Mouse (Mus musculus): ENCODE results near the gene Gabrd. TPM values are rescaled to one million over a fixed set of nuclear protein-coding genes. Genes with fewer than 3 reads are reported as not detected.

Gene Gabrd
- polyA plus RNA-seq, 1 experiment: 1.2 TPM

DNA sequence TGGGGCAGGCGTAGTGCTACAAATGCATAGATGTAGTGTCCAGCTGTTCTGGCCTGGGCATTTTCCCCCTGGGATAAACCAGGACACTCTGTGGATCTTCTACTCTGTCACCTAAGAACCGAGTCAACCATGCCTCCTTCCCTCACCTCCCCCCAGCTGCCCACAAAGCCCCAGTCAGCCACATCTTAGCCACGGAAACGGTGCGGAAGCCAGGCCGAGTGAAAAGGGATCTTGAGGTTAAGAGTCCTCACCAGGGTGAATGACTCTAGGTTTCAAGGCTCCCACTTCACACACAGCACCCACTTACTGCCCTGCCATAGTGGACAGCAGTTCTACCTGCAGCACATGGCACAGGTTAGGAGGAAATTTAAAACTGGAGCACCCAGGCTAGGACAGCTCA, 43.9 kb downstream of the Gabrd start:
- no peak for TF ChIP-seq POLR2A (IDR thresholded peaks at IDR 0.05; ENCODE audit: control insufficient read depth, extremely low read depth, insufficient read depth, low read length, poor library complexity)
- TF ChIP-seq CTCF (IDR thresholded peaks at IDR 0.05; ENCODE audit: borderline replicate concordance, control insufficient read depth, extremely low read depth, insufficient read depth, low read length, poor library complexity): no peak
- peak; percentile 37 for DNase-seq
- WGBS: 21% methylated on average over 6 of the region's 6 CpGs
- no peak overlapping the region for H3K4me3 ChIP-seq (ENCODE audit: control insufficient read depth, insufficient read depth, low read length)
- H3K36me3 ChIP-seq (ENCODE audit: control insufficient read depth, insufficient read depth, low read length): no peaks in the 10 kb centered on the region
- no peak overlapping the region for H3K27ac ChIP-seq (ENCODE audit: control insufficient read depth, insufficient read depth, low read length)
- peaks cover 27% of the 10 kb centered on the region for H3K4me1 ChIP-seq (replicated peaks; ENCODE audit: control insufficient read depth, insufficient read depth, low read length)
- no peaks in the 10 kb centered on the region for H3K27me3 ChIP-seq (ENCODE audit: control insufficient read depth, insufficient read depth, low read length)

DNA sequence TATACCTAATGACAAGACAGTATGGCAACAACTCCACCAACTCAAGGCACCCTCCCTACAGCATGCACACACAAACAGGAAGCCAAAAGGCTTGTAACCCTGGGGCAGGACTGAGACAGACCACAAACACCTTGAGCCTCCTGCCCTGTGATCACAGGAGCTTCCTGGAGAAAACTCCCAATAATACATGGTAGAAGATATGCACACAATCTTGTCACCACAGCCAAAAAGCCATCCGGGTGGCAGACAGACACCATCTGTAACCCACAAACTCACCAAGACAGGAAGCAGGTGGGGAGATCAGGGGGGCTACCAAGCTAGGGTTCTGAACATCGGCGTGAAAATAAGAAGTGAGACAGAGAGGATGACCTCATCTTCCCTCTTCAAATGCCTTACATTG, 45.3 kb downstream of the Gabrd start:
- WGBS: 6% methylated on average over 3 of the region's 3 CpGs
- Histone ChIP-seq H3K4me3 (ENCODE audit: control insufficient read depth, insufficient read depth, low read length) (no peak overlapping the region), H3K4me1 (replicated peaks; ENCODE audit: control insufficient read depth, insufficient read depth, low read length) (peaks cover 27% of the 10 kb centered on the region), H3K27me3 (ENCODE audit: control insufficient read depth, insufficient read depth, low read length) (no peaks in the 10 kb centered on the region), H3K36me3 (ENCODE audit: control insufficient read depth, insufficient read depth, low read length) (no peaks in the 10 kb centered on the region), H3K27ac (ENCODE audit: control insufficient read depth, insufficient read depth, low read length) (peak overlapping the region; percentile 16)
- peak; percentile 68 for DNase-seq
- no peak for TF ChIP-seq POLR2A (IDR thresholded peaks at IDR 0.05; ENCODE audit: control insufficient read depth, extremely low read depth, insufficient read depth, low read length, poor library complexity)
- TF ChIP-seq CTCF (IDR thresholded peaks at IDR 0.05; ENCODE audit: borderline replicate concordance, control insufficient read depth, extremely low read depth, insufficient read depth, low read length, poor library complexity): no peak

DNA sequence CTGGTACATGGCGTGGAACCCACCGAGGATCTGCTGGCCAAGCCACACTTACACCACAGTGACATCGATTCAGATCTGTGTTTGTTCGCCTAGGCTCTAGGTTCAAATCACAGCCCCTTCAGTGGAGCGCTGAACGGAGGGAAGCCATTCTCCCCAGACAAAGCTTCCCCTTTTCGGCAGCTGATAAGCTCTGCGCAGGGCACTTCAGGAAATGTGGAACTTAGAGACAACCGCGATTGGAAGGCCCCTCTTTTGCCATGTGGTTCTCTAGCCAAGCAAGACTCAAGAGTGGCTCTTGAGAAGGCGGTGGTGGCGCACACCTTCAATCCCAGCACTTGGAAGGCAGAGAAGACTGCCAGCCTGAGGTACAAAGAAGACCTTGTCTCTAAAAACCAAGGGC, 51.6 kb downstream of the Gabrd start:
- DNase-seq: no peak
- peaks cover 19% of the 10 kb centered on the region for H3K4me1 ChIP-seq (replicated peaks; ENCODE audit: control insufficient read depth, insufficient read depth, low read length)
- H3K4me3 ChIP-seq (ENCODE audit: control insufficient read depth, insufficient read depth, low read length): no peak overlapping the region
- H3K27me3 ChIP-seq (ENCODE audit: control insufficient read depth, insufficient read depth, low read length): peaks cover 12% of the 10 kb centered on the region; the same call in 1 of the 2 replicates
- WGBS: 12% methylated on average over 12 of the region's 12 CpGs
- no peak overlapping the region for H3K27ac ChIP-seq (ENCODE audit: control insufficient read depth, insufficient read depth, low read length)
- H3K36me3 ChIP-seq (ENCODE audit: control insufficient read depth, insufficient read depth, low read length): no peaks in the 10 kb centered on the region
- TF ChIP-seq POLR2A (IDR thresholded peaks at IDR 0.05; ENCODE audit: control insufficient read depth, extremely low read depth, insufficient read depth, low read length, poor library complexity): no peak
- TF ChIP-seq CTCF (IDR thresholded peaks at IDR 0.05; ENCODE audit: borderline replicate concordance, control insufficient read depth, extremely low read depth, insufficient read depth, low read length, poor library complexity): no peak

DNA sequence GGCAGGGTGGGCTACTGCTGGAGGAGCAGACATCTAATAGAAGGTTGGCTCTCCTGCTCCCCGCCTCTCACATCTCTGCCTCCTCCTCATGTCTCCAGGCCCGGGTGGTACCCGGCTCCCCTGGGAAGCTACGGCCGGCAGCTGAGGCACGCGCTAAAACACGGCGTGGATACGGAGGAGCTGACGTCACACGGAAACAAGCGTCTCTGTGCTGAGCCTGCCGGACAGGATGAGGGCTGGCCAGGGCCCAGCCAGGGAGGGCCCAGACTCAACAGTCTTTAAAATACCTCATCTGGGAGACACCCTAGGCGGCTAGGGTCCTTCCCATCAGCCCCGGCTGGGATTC, 52.3 kb downstream of the Gabrd start:
- Histone ChIP-seq H3K27ac (ENCODE audit: control insufficient read depth, insufficient read depth, low read length) (no peak overlapping the region), H3K4me1 (replicated peaks; ENCODE audit: control insufficient read depth, insufficient read depth, low read length) (peaks cover 19% of the 10 kb centered on the region), H3K27me3 (ENCODE audit: control insufficient read depth, insufficient read depth, low read length) (peaks cover 12% of the 10 kb centered on the region; the same call in 1 of the 2 replicates), H3K4me3 (ENCODE audit: control insufficient read depth, insufficient read depth, low read length) (peak overlapping the region; percentile 17), H3K36me3 (ENCODE audit: control insufficient read depth, insufficient read depth, low read length) (no peaks in the 10 kb centered on the region)
- 5% methylated on average over 16 of the region's 16 CpGs for WGBS
- peak; percentile 29 for DNase-seq
- TF ChIP-seq CTCF (IDR thresholded peaks at IDR 0.05; ENCODE audit: borderline replicate concordance, control insufficient read depth, extremely low read depth, insufficient read depth, low read length, poor library complexity) (no peak), POLR2A (IDR thresholded peaks at IDR 0.05; ENCODE audit: control insufficient read depth, extremely low read depth, insufficient read depth, low read length, poor library complexity) (no peak)

DNA sequence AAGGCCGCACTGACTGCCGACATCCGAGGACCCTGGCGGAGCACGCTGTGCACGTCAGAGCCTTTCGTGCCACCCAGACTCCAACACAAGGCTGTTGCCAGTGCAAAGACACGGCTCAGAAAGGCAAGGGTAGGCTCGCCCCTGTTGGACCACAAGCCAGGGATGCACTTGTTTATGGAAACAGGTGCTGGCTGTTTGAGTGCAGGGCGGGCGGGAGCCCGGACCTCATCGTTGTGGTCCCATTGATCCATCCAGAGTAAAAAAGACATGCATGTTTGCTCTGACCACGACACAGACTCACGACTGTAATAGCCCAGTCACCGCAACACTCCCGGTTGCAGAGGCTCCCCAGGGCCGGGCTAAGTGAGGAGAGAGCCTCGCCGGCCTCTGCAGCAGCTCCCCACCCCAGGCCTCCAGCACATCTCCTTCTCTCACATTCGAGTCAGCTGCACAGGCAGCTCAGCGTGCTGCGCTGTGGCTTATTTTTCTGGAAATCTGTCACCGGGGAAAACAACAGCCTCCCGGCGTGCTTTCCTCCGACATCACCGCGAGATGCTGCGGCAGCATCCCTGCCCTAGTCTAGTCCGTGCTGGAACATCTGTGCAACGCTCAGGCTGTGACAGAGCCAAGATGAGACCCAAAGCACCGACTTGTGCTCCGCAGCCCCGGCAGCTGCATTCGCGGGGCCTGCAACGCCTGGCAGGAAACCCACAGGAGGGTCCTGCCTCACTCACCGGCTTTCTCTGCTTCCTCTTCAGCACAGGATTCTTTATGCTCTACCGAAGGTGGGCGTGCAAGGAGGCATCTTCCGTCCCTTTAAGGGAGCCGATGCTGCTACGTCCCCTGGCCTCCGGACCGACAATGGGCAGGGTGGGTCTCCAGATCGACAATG, 53.0 kb downstream of the Gabrd start:
- H3K4me3 ChIP-seq (ENCODE audit: control insufficient read depth, insufficient read depth, low read length): peak overlapping the region; percentile 17
- peaks cover 19% of the 10 kb centered on the region for H3K4me1 ChIP-seq (replicated peaks; ENCODE audit: control insufficient read depth, insufficient read depth, low read length)
- H3K36me3 ChIP-seq (ENCODE audit: control insufficient read depth, insufficient read depth, low read length): no peaks in the 10 kb centered on the region
- 13% methylated on average over 47 of the region's 47 CpGs for WGBS
- DNase-seq: peak; percentile 35
- TF ChIP-seq POLR2A (IDR thresholded peaks at IDR 0.05; ENCODE audit: control insufficient read depth, extremely low read depth, insufficient read depth, low read length, poor library complexity): no peak
- no peak for TF ChIP-seq CTCF (IDR thresholded peaks at IDR 0.05; ENCODE audit: borderline replicate concordance, control insufficient read depth, extremely low read depth, insufficient read depth, low read length, poor library complexity)
- H3K27ac ChIP-seq (ENCODE audit: control insufficient read depth, insufficient read depth, low read length): no peak overlapping the region
- H3K27me3 ChIP-seq (ENCODE audit: control insufficient read depth, insufficient read depth, low read length): peaks cover 12% of the 10 kb centered on the region; the same call in 1 of the 2 replicates

DNA sequence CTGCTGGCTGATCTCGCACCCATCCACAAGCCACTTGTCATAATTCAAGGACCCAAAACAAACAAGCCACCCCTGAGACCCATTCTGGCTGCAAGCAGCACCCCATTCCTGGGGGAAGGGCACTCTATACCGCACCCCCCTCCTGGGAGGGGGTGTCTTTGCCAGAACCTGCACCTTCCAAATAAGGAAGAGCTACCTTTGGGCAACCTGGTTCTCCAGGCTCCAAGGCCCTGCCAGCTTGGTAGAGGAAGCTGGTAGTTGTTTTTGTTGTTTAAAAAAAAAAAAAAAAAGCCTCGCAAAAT, 53.7 kb downstream of the Gabrd start:
- WGBS: 60% methylated on average over 3 of the region's 3 CpGs
- no peak for DNase-seq
- H3K27ac ChIP-seq (ENCODE audit: control insufficient read depth, insufficient read depth, low read length): no peak overlapping the region
- TF ChIP-seq CTCF (IDR thresholded peaks at IDR 0.05; ENCODE audit: borderline replicate concordance, control insufficient read depth, extremely low read depth, insufficient read depth, low read length, poor library complexity) (no peak), POLR2A (IDR thresholded peaks at IDR 0.05; ENCODE audit: control insufficient read depth, extremely low read depth, insufficient read depth, low read length, poor library complexity) (no peak)
- no peak overlapping the region for H3K4me3 ChIP-seq (ENCODE audit: control insufficient read depth, insufficient read depth, low read length)
- H3K36me3 ChIP-seq (ENCODE audit: control insufficient read depth, insufficient read depth, low read length): no peaks in the 10 kb centered on the region
- H3K4me1 ChIP-seq (replicated peaks; ENCODE audit: control insufficient read depth, insufficient read depth, low read length): peaks cover 19% of the 10 kb centered on the region
- H3K27me3 ChIP-seq (ENCODE audit: control insufficient read depth, insufficient read depth, low read length): peaks cover 12% of the 10 kb centered on the region; the same call in 1 of the 2 replicates
